Mouse (Mus musculus): Measurements from ENCODE around the gene 2410131K14Rik. TPM values are rescaled to one million over a fixed set of nuclear protein-coding genes. Genes with fewer than 3 reads are reported as not detected.
A peak's percentile ranks its signal among the peaks of the same experiment; 100 is the strongest.

Gene 2410131K14Rik
- 7.3 TPM in 2 replicates for polyA plus RNA-seq (2015; fragmentation: Nextera tagmentation; extraction: Ambion mirVana)

GRCm38 (mm10) chr5:118244606-118245443 is at the start of gene 2410131K14Rik, which contains the start of gene Rnft2:
2410131K14Rik (plus strand) TSS chr5:118245227.
Rnft2 (minus strand) TSS chr5:118245116.
- Histone ChIP-seq H3K27me3 (replicated peaks; ENCODE audit: control insufficient read depth, insufficient read depth, low read length) (no peaks in the 10 kb centered on the region), H3K36me3 (ENCODE audit: control insufficient read depth, insufficient read depth, low read length) (no peaks in the 10 kb centered on the region), H3K9ac (ENCODE audit: low read depth, low read length) (peak within 1 kb of the TSS; percentile 83), H3K4me1 (ENCODE audit: control insufficient read depth, insufficient read depth, low read length) (peaks cover 6% of the 10 kb centered on the region; the same call in 1 of the 2 replicates), H3K9me3 (ENCODE audit: control insufficient read depth, low read length) (no peaks in the 10 kb centered on the region), H3K27ac (ENCODE audit: low read length) (peak within 1 kb of the TSS; percentile 62), H3K4me3 (ENCODE audit: low read length) (peak within 1 kb of the TSS; percentile 80), H3K4me2 (ENCODE audit: low read depth, low read length) (peak within 1 kb of the TSS; percentile 90)
- WGBS: under 1% methylated on average over 68 of the region's 68 CpGs
- ATAC-seq: peak; percentile 100

- H3K27me3 ChIP-seq (replicated peaks; ENCODE audit: control insufficient read depth, insufficient read depth, low read length): no peaks in the 10 kb centered on the region
- no peak overlapping the region for H3K4me2 ChIP-seq (ENCODE audit: low read depth, low read length)
- no peak overlapping the region for H3K4me3 ChIP-seq (ENCODE audit: low read length)
- 75% methylated on average over 13 of the region's 13 CpGs for WGBS
- H3K4me1 ChIP-seq (ENCODE audit: control insufficient read depth, insufficient read depth, low read length): no peaks in the 10 kb centered on the region
- no peak for ATAC-seq
- H3K9me3 ChIP-seq (ENCODE audit: control insufficient read depth, low read length): no peaks in the 10 kb centered on the region
- no peak overlapping the region for H3K27ac ChIP-seq (ENCODE audit: low read length)
- no peak overlapping the region for H3K9ac ChIP-seq (ENCODE audit: low read depth, low read length)
- H3K36me3 ChIP-seq (ENCODE audit: control insufficient read depth, insufficient read depth, low read length): no peaks in the 10 kb centered on the region
These were observed 47.6 kb upstream of the 2410131K14Rik start for GRCm38 (mm10) chr5:118197421-118197820.

- no peak overlapping the region for H3K9ac ChIP-seq (ENCODE audit: low read depth, low read length)
- no peak for ATAC-seq
- no peak overlapping the region for H3K27ac ChIP-seq (ENCODE audit: low read length)
- H3K27me3 ChIP-seq (replicated peaks; ENCODE audit: control insufficient read depth, insufficient read depth, low read length): no peaks in the 10 kb centered on the region
- H3K9me3 ChIP-seq (ENCODE audit: control insufficient read depth, low read length): no peaks in the 10 kb centered on the region
- no peak overlapping the region for H3K4me3 ChIP-seq (ENCODE audit: low read length)
- no peaks in the 10 kb centered on the region for H3K4me1 ChIP-seq (ENCODE audit: control insufficient read depth, insufficient read depth, low read length)
- no peak overlapping the region for H3K4me2 ChIP-seq (ENCODE audit: low read depth, low read length)
- WGBS: 57% methylated on average over 5 of the region's 5 CpGs
- no peaks in the 10 kb centered on the region for H3K36me3 ChIP-seq (ENCODE audit: control insufficient read depth, insufficient read depth, low read length)
These were observed 45.4 kb upstream of the 2410131K14Rik start for GRCm38 (mm10) chr5:118199670-118200069.

- H3K4me1 ChIP-seq (ENCODE audit: control insufficient read depth, insufficient read depth, low read length): no peaks in the 10 kb centered on the region
- H3K9ac ChIP-seq (ENCODE audit: low read depth, low read length): no peak overlapping the region
- no peak overlapping the region for H3K4me2 ChIP-seq (ENCODE audit: low read depth, low read length)
- WGBS: 58% methylated on average over 16 of the region's 16 CpGs
- H3K9me3 ChIP-seq (ENCODE audit: control insufficient read depth, low read length): no peaks in the 10 kb centered on the region
- no peak for ATAC-seq
- no peaks in the 10 kb centered on the region for H3K27me3 ChIP-seq (replicated peaks; ENCODE audit: control insufficient read depth, insufficient read depth, low read length)
- H3K27ac ChIP-seq (ENCODE audit: low read length): no peak overlapping the region
- no peaks in the 10 kb centered on the region for H3K36me3 ChIP-seq (ENCODE audit: control insufficient read depth, insufficient read depth, low read length)
- no peak overlapping the region for H3K4me3 ChIP-seq (ENCODE audit: low read length)
These were observed 40.2 kb upstream of the 2410131K14Rik start for GRCm38 (mm10) chr5:118204675-118205440.

GRCm38 (mm10) chr5:118205852-118206251 is 39.2 kb upstream of the 2410131K14Rik start:
- Histone ChIP-seq H3K4me1 (ENCODE audit: control insufficient read depth, insufficient read depth, low read length) (no peaks in the 10 kb centered on the region), H3K9ac (ENCODE audit: low read depth, low read length) (no peak overlapping the region), H3K9me3 (ENCODE audit: control insufficient read depth, low read length) (no peaks in the 10 kb centered on the region), H3K27ac (ENCODE audit: low read length) (no peak overlapping the region), H3K36me3 (ENCODE audit: control insufficient read depth, insufficient read depth, low read length) (no peaks in the 10 kb centered on the region), H3K4me2 (ENCODE audit: low read depth, low read length) (no peak overlapping the region), H3K27me3 (replicated peaks; ENCODE audit: control insufficient read depth, insufficient read depth, low read length) (no peaks in the 10 kb centered on the region), H3K4me3 (ENCODE audit: low read length) (no peak overlapping the region)
- WGBS: 76% methylated on average over 8 of the region's 8 CpGs
- no peak for ATAC-seq

GRCm38 (mm10) chr5:118214012-118214411 is 31.0 kb upstream of the 2410131K14Rik start:
- ATAC-seq: no peak
- 19% methylated on average over 5 of the region's 5 CpGs for WGBS
- no peaks in the 10 kb centered on the region for H3K9me3 ChIP-seq (ENCODE audit: control insufficient read depth, low read length)
- no peaks in the 10 kb centered on the region for H3K27me3 ChIP-seq (replicated peaks; ENCODE audit: control insufficient read depth, insufficient read depth, low read length)
- H3K36me3 ChIP-seq (ENCODE audit: control insufficient read depth, insufficient read depth, low read length): no peaks in the 10 kb centered on the region
- H3K9ac ChIP-seq (ENCODE audit: low read depth, low read length): peak overlapping the region; percentile 21; the same call in 1 of the 2 replicates
- no peak overlapping the region for H3K27ac ChIP-seq (ENCODE audit: low read length)
- peaks cover 6% of the 10 kb centered on the region; the same call in 1 of the 2 replicates for H3K4me1 ChIP-seq (ENCODE audit: control insufficient read depth, insufficient read depth, low read length)
- peak overlapping the region; percentile 36 for H3K4me3 ChIP-seq (ENCODE audit: low read length)
- peak overlapping the region; percentile 55 for H3K4me2 ChIP-seq (ENCODE audit: low read depth, low read length)

GRCm38 (mm10) chr5:118214418-118215154 is 30.4 kb upstream of the 2410131K14Rik start:
- WGBS: 7% methylated on average over 24 of the region's 24 CpGs
- ATAC-seq: peak; percentile 89

GRCm38 (mm10) chr5:118217410-118217809 is 27.6 kb upstream of the 2410131K14Rik start:
- ATAC-seq: no peak
- no peaks in the 10 kb centered on the region for H3K36me3 ChIP-seq (ENCODE audit: control insufficient read depth, insufficient read depth, low read length)
- no peaks in the 10 kb centered on the region for H3K27me3 ChIP-seq (replicated peaks; ENCODE audit: control insufficient read depth, insufficient read depth, low read length)
- H3K4me1 ChIP-seq (ENCODE audit: control insufficient read depth, insufficient read depth, low read length): peaks cover 6% of the 10 kb centered on the region; the same call in 1 of the 2 replicates
- H3K9me3 ChIP-seq (ENCODE audit: control insufficient read depth, low read length): no peaks in the 10 kb centered on the region
- no peak overlapping the region for H3K4me3 ChIP-seq (ENCODE audit: low read length)
- WGBS: 64% methylated on average over 6 of the region's 6 CpGs
- H3K27ac ChIP-seq (ENCODE audit: low read length): no peak overlapping the region
- H3K9ac ChIP-seq (ENCODE audit: low read depth, low read length): no peak overlapping the region
- H3K4me2 ChIP-seq (ENCODE audit: low read depth, low read length): no peak overlapping the region

More at GRCm38 (mm10) chr5:118214418-118215154, 30.4 kb upstream of the 2410131K14Rik start:
- Histone ChIP-seq H3K27ac (ENCODE audit: low read length) (no peak overlapping the region), H3K4me3 (ENCODE audit: low read length) (peak overlapping the region; percentile 36), H3K27me3 (replicated peaks; ENCODE audit: control insufficient read depth, insufficient read depth, low read length) (no peaks in the 10 kb centered on the region), H3K9ac (ENCODE audit: low read depth, low read length) (peak overlapping the region; percentile 21; the same call in 1 of the 2 replicates), H3K9me3 (ENCODE audit: control insufficient read depth, low read length) (no peaks in the 10 kb centered on the region), H3K4me2 (ENCODE audit: low read depth, low read length) (peak overlapping the region; percentile 55), H3K4me1 (ENCODE audit: control insufficient read depth, insufficient read depth, low read length) (peaks cover 6% of the 10 kb centered on the region; the same call in 1 of the 2 replicates), H3K36me3 (ENCODE audit: control insufficient read depth, insufficient read depth, low read length) (no peaks in the 10 kb centered on the region)

All from intestine, embryonic 16.5 days (tissue).